Mouse (Mus musculus) liver, embryonic 15.5 days (tissue): Measurements from ENCODE around the gene Zfp57. TPM values are rescaled to one million over a fixed set of nuclear protein-coding genes. Genes with fewer than 3 reads are reported as not detected.

ENCODE experiments used
- polyA plus RNA-seq: library from polyadenylated mRNA; unstranded; fragments of >200 nt; fragmentation: Nextera tagmentation; extraction: Ambion mirVana; gene quantifications from 2 replicates; pipeline ENCODE4 v1.2.1, GENCODE M21; 2015

Zfp57 gene
- polyA plus RNA-seq, 1 experiment from 2014 or later: 3.2 TPM

Other genes starting within 250 kb of the Zfp57 start
- not detected in 2 replicates for gene H2-M10.5, start 228.3 kb upstream of the Zfp57 start, polyA plus RNA-seq
- gene H2-M10.6, start 189.0 kb upstream of the Zfp57 start, polyA plus RNA-seq: not detected in 2 replicates
- gene Trim26, start 164.0 kb upstream of the Zfp57 start, polyA plus RNA-seq: 14.9 and 17.7 TPM in 2 replicates
- gene Trim15, start 134.0 kb upstream of the Zfp57 start, polyA plus RNA-seq: 0.33 and 0.59 TPM in 2 replicates
- gene Trim10, start 131.6 kb upstream of the Zfp57 start, polyA plus RNA-seq: 300 and 303 TPM in 2 replicates
- not detected in 2 replicates for gene Trim40, start 111.0 kb upstream of the Zfp57 start, polyA plus RNA-seq
- not detected in 2 replicates for gene Trim31, start 103.0 kb upstream of the Zfp57 start, polyA plus RNA-seq
- gene Rnf39, start 58.2 kb upstream of the Zfp57 start, polyA plus RNA-seq: 0.14 and 0.20 TPM in 2 replicates
- gene Ppp1r11, start 49.4 kb upstream of the Zfp57 start, polyA plus RNA-seq: 25.7 and 30.8 TPM in 2 replicates
- gene Znrd1, start 42.6 kb upstream of the Zfp57 start, polyA plus RNA-seq: 18.7 and 21.5 TPM in 2 replicates
- gene Znrd1as, start 42.6 kb upstream of the Zfp57 start, polyA plus RNA-seq: 2.2 and 2.5 TPM in 2 replicates
- gene 2410137M14Rik, start 19.9 kb upstream of the Zfp57 start, polyA plus RNA-seq: not detected in 2 replicates
- gene H2-M5, start 11.6 kb upstream of the Zfp57 start, polyA plus RNA-seq: not detected in 2 replicates
- gene Mog, start 22.2 kb downstream of the Zfp57 start, polyA plus RNA-seq: not detected in 2 replicates
- 0.25 and 0.66 TPM in 2 replicates for gene Gabbr1, start 44.8 kb downstream of the Zfp57 start, polyA plus RNA-seq
- gene Olfr90, start 87.3 kb downstream of the Zfp57 start, polyA plus RNA-seq: not detected in 2 replicates
- not detected in 2 replicates for gene Olfr91, start 97.1 kb downstream of the Zfp57 start, polyA plus RNA-seq
- gene Olfr92, start 118.9 kb downstream of the Zfp57 start, polyA plus RNA-seq: not detected in 2 replicates
- gene Olfr93, start 160.3 kb downstream of the Zfp57 start, polyA plus RNA-seq: not detected in 2 replicates
- not detected in 2 replicates for gene Ubd, start 192.7 kb downstream of the Zfp57 start, polyA plus RNA-seq
- not detected in 2 replicates for gene Olfr94, start 199.8 kb downstream of the Zfp57 start, polyA plus RNA-seq
- gene Olfr95, start 212.0 kb downstream of the Zfp57 start, polyA plus RNA-seq: not detected in 2 replicates
- not detected in 2 replicates for gene Olfr96, start 219.0 kb downstream of the Zfp57 start, polyA plus RNA-seq
- not detected in 2 replicates for gene Olfr97, start 236.2 kb downstream of the Zfp57 start, polyA plus RNA-seq